Mouse (Mus musculus): ENCODE measurements at regions not wholly inside any gene's neighbourhood (a gene's known extent, or its start where the extent isn't known, plus 50 kb on each side); places are given as distances from the start of the nearest gene placed in this dataset.

- TF ChIP-seq CTCF (IDR thresholded peaks at IDR 0.05; ENCODE audit: extremely low read depth, insufficient read depth, low read length), result no peak
- no peak for TF ChIP-seq POLR2A (IDR thresholded peaks at IDR 0.05; ENCODE audit: extremely low read depth, insufficient read depth, low read length)
- Histone ChIP-seq H3K4me1 (ENCODE audit: control insufficient read depth, insufficient read depth, low read length) (no peaks in the 10 kb centered on the region), H3K27ac (ENCODE audit: insufficient read depth, low read length) (no peak overlapping the region), H3K4me3 (ENCODE audit: insufficient read depth, low read length) (no peak overlapping the region)
Measured at GRCm38 (mm10) chr10:98558560-98558959, 355.6 kb upstream of the Atp2b1 start.

GRCm38 (mm10) chr10:98562297-98562912, 351.8 kb upstream of the Atp2b1 start:
- TF ChIP-seq CTCF (IDR thresholded peaks at IDR 0.05; ENCODE audit: extremely low read depth, insufficient read depth, low read length), result no peak
- no peak for TF ChIP-seq POLR2A (IDR thresholded peaks at IDR 0.05; ENCODE audit: extremely low read depth, insufficient read depth, low read length)
- no peak overlapping the region for H3K27ac ChIP-seq (ENCODE audit: insufficient read depth, low read length)
- no peak overlapping the region for H3K4me3 ChIP-seq (ENCODE audit: insufficient read depth, low read length)
- no peaks in the 10 kb centered on the region for H3K4me1 ChIP-seq (ENCODE audit: control insufficient read depth, insufficient read depth, low read length)

- peaks cover 6% of the 10 kb centered on the region for H3K4me1 ChIP-seq (ENCODE audit: control insufficient read depth, insufficient read depth, low read length)
- no peak overlapping the region for H3K27ac ChIP-seq (ENCODE audit: insufficient read depth, low read length)
- TF ChIP-seq CTCF (IDR thresholded peaks at IDR 0.05; ENCODE audit: extremely low read depth, insufficient read depth, low read length), result no peak
- TF ChIP-seq POLR2A (IDR thresholded peaks at IDR 0.05; ENCODE audit: extremely low read depth, insufficient read depth, low read length), result no peak
- H3K4me3 ChIP-seq (ENCODE audit: insufficient read depth, low read length), result no peak overlapping the region
Measured at GRCm38 (mm10) chr10:98572782-98573536, 341.2 kb upstream of the Atp2b1 start.

GRCm38 (mm10) chr10:98577040-98577439, 337.2 kb upstream of the Atp2b1 start:
- H3K4me1 ChIP-seq (ENCODE audit: control insufficient read depth, insufficient read depth, low read length), result peaks cover 4% of the 10 kb centered on the region
- H3K27ac ChIP-seq (ENCODE audit: insufficient read depth, low read length), result no peak overlapping the region
- H3K4me3 ChIP-seq (ENCODE audit: insufficient read depth, low read length), result no peak overlapping the region
- TF ChIP-seq CTCF (IDR thresholded peaks at IDR 0.05; ENCODE audit: extremely low read depth, insufficient read depth, low read length) (no peak), POLR2A (IDR thresholded peaks at IDR 0.05; ENCODE audit: extremely low read depth, insufficient read depth, low read length) (no peak)

GRCm38 (mm10) chr10:98584776-98585175, 329.4 kb upstream of the Atp2b1 start:
- H3K27ac ChIP-seq (ENCODE audit: insufficient read depth, low read length), result no peak overlapping the region
- TF ChIP-seq POLR2A (IDR thresholded peaks at IDR 0.05; ENCODE audit: extremely low read depth, insufficient read depth, low read length) (no peak), CTCF (IDR thresholded peaks at IDR 0.05; ENCODE audit: extremely low read depth, insufficient read depth, low read length) (no peak)
- H3K4me1 ChIP-seq (ENCODE audit: control insufficient read depth, insufficient read depth, low read length), result peaks cover 2% of the 10 kb centered on the region; the same call in 1 of the 2 replicates
- H3K4me3 ChIP-seq (ENCODE audit: insufficient read depth, low read length), result no peak overlapping the region

GRCm38 (mm10) chr10:98589726-98590125, 324.5 kb upstream of the Atp2b1 start:
- peaks cover 4% of the 10 kb centered on the region for H3K4me1 ChIP-seq (ENCODE audit: control insufficient read depth, insufficient read depth, low read length)
- no peak overlapping the region for H3K4me3 ChIP-seq (ENCODE audit: insufficient read depth, low read length)
- TF ChIP-seq CTCF (IDR thresholded peaks at IDR 0.05; ENCODE audit: extremely low read depth, insufficient read depth, low read length) (no peak), POLR2A (IDR thresholded peaks at IDR 0.05; ENCODE audit: extremely low read depth, insufficient read depth, low read length) (no peak)
- H3K27ac ChIP-seq (ENCODE audit: insufficient read depth, low read length), result no peak overlapping the region

- Histone ChIP-seq H3K27ac (ENCODE audit: insufficient read depth, low read length) (no peak overlapping the region), H3K4me3 (ENCODE audit: insufficient read depth, low read length) (no peak overlapping the region), H3K4me1 (ENCODE audit: control insufficient read depth, insufficient read depth, low read length) (peaks cover 4% of the 10 kb centered on the region)
- TF ChIP-seq POLR2A (IDR thresholded peaks at IDR 0.05; ENCODE audit: extremely low read depth, insufficient read depth, low read length) (no peak), CTCF (IDR thresholded peaks at IDR 0.05; ENCODE audit: extremely low read depth, insufficient read depth, low read length) (no peak)
Measured at GRCm38 (mm10) chr10:98592154-98592553, 322.1 kb upstream of the Atp2b1 start.

- peaks cover 4% of the 10 kb centered on the region for H3K4me1 ChIP-seq (ENCODE audit: control insufficient read depth, insufficient read depth, low read length)
- no peak for TF ChIP-seq POLR2A (IDR thresholded peaks at IDR 0.05; ENCODE audit: extremely low read depth, insufficient read depth, low read length)
- TF ChIP-seq CTCF (IDR thresholded peaks at IDR 0.05; ENCODE audit: extremely low read depth, insufficient read depth, low read length), result no peak
Measured at GRCm38 (mm10) chr10:98593910-98594309, 320.3 kb upstream of the Atp2b1 start.

GRCm38 (mm10) chr10:98608221-98608941, 305.8 kb upstream of the Atp2b1 start:
- no peak for TF ChIP-seq CTCF (IDR thresholded peaks at IDR 0.05; ENCODE audit: extremely low read depth, insufficient read depth, low read length)
- TF ChIP-seq POLR2A (IDR thresholded peaks at IDR 0.05; ENCODE audit: extremely low read depth, insufficient read depth, low read length), result no peak
- no peaks in the 10 kb centered on the region for H3K4me1 ChIP-seq (ENCODE audit: control insufficient read depth, insufficient read depth, low read length)
- 0 out of 2 replicates have a peak overlapping the region, but pooled peaks have one; percentile 3 for H3K4me3 ChIP-seq (ENCODE audit: insufficient read depth, low read length)
- H3K27ac ChIP-seq (ENCODE audit: insufficient read depth, low read length), result peak overlapping the region; percentile 87

More at GRCm38 (mm10) chr10:98593910-98594309, 320.3 kb upstream of the Atp2b1 start:
- no peak overlapping the region for H3K4me3 ChIP-seq (ENCODE audit: insufficient read depth, low read length)
- no peak overlapping the region for H3K27ac ChIP-seq (ENCODE audit: insufficient read depth, low read length)
